Mouse (Mus musculus): ENCODE measurements around the gene Cfap299.
"Not testable (repeated sequence)": the region's sequence is repeated elsewhere in the genome, so short reads cannot be mapped to it uniquely, and the experiment has no call there.

Gene Cfap299

GRCm38 (mm10) chr5:98328848-98329624, at the start of gene Cfap299:
Cfap299 (plus strand) TSS chr5:98329304.
- peak; percentile 75 to 77 for DNase-seq

GRCm38 (mm10) chr5:98281993-98282392, 47.1 kb upstream of the Cfap299 start:
- no peak for DNase-seq

DNA sequence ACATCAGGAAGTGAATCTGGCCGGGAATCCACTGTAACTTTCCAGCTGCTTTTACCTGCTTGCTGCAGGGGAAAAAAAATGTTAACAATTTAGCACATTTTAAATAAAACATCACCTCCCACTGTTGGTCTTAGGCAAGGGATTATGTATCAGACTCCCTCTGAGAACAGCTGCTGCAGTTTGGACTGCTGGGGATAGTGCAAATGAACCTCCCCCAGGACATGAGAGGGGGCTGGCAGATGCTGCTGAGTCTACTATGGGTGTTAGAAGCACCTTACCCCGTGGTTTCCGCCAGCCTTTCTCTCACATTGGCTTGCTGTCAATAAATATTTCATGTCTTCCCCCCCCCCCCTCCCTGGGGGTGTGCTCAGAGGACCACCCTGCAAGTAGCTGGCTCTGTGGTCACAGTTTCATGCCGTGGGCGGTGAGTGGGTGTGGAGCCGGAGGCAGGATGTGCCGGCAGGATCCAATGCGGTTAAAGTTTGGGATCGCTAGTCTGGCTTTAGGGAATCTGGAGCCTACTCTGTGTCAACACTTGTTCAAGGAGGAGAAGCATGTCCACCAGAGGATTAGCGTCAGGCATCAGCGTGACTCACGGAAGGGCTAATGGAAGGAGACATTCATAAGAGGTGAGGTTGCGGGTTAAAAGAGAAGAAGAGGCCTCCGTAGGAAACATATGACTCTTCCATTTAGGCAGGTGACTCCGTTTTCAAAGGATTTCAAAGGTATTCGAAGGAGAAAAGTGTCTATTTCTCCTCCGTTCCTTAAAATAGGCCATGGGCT, 45.2 kb upstream of the Cfap299 start:
- no peak for DNase-seq

DNA sequence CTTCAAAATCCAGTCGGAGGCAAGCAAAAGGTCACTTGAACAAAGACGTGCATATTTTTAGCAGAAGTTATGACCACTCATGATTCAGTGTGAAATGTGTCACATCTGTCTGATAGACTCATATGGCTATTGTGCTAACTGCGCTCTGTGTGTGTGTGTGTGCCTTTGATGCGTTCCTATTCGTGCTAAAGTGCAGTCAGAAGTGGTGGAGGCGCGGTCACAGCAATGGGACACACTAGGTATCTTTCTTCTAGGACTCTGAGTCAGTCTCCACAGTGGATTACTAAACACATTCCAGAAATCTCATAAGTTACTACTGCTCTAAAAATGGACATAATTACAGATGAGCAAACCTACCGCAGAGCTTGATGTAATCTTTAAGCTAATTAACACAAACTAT, 38.5 kb upstream of the Cfap299 start:
- no peak for DNase-seq

DNA sequence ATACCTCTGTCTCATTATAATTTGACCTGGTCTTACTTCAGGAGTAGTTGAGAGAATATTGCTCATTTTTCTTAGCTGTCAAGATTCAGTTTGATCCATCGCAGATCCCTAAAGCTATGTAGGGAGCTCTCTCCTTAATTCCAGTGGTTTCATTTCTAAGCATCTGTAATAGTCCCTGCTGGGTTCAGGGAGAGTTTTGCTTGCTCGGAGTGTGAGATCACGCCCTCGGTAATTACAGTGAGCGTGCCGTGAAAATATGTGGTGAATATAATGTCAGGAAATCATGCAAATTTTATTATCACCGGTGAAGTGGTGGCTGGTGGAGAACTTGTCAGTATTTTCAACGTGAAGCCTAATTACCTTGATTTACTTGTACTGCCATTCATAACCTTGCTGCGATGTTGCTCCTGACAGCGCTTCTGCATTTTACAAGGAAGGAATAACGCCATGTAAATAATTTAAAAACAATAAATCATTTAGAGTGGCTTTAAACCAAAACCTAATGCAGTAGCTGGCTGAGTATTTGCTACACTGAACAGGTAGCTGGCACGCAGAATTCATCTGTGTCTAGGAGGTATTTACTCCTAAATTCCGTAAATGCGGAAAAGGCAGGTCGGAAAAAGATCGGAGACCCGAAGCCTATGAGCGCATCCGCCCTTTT, 36.6 kb upstream of the Cfap299 start:
- DNase-seq = no peak

DNA sequence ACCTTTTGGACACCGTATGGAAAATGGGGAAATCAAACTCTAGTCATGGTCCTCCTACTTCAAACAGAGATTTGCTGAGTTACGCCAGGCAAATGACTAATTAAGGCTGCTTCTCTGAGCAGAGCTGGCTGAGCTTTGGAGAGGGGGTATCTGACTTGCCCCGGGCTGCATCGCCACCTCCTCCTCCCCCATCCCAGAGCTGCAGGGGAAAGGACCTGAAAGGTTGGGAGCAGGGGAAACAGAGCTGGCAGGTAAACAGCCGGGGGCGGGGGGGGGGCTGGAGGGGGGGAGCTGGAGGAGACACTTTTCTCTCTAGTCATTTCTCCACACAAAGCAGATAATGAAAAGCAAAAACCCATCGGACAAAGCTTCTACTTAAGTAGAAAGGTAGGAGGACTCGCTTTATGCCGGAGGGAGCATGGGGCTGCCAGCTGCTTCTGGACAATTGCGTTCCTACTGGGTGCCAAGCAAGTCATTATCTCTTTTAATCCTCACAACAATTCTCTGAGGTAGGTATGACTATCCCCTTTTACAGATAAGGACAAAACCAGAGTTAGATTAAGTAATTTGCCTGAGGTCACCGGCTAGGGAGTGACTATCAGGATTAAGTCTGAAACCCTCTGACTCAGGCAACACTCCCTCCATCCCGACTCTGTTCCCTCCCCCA, 35.9 kb upstream of the Cfap299 start:
- DNase-seq = no peak

DNA sequence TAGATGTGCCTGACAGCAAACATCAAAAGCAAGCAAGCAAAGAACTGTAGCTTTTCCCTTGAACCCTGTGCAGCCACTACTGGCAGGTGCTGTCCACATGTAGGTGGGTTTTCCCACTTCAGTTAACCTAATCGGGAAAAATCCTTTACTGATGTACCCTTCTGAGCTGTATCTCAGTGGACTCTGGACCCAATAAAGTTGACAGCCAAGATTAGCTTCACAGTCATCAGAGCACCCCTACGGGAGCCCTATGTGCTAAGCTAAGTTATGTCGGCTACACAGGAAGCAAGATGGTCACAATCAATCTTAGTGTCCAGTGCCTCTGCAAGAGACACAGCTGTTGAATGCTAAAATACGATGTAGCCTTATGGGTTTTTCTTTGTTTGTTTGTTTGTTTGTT, 29.0 kb upstream of the Cfap299 start:
- DNase-seq = no peak

DNA sequence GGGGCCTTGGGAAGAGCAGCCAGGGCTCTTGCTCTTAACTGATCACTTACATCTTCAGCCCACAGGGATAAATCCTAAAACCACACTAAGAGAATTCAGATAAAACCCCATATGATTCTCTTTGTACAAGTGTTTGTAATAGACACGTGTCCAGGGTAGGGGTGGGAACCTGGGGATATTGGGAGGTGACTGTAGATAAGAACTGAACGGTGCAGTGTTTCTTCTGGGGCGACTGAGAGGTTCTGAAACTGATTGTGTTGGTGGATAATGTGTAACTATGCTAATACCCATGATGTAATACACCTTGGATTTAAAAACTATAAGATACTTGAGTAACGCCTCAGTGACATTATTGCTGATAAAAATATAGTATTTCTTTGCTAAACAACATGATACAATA, 23.4 kb upstream of the Cfap299 start:
- no peak for DNase-seq

GRCm38 (mm10) chr5:98306528-98306927, 22.6 kb upstream of the Cfap299 start:
- no peak for DNase-seq

DNA sequence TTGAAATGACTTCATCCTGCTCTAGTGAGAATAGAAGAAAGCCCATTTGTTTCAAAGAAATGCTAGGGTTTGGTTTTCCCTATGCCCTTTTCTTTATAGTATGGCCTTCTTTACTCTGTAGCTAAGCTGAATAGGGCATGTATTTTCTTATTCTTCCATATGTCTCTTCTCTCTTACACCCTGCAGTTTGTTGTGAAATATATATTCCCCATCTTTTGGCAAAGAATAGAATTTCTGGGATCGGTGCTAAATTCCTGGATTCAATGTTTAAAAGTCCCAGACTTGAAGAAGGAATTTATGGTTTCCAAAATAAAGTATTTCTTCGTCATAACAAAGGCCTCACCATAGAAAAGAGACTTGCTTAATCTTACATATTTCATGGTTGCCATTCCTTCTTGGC, 2.5 kb upstream of the Cfap299 start:
- DNase-seq = no peak

DNA sequence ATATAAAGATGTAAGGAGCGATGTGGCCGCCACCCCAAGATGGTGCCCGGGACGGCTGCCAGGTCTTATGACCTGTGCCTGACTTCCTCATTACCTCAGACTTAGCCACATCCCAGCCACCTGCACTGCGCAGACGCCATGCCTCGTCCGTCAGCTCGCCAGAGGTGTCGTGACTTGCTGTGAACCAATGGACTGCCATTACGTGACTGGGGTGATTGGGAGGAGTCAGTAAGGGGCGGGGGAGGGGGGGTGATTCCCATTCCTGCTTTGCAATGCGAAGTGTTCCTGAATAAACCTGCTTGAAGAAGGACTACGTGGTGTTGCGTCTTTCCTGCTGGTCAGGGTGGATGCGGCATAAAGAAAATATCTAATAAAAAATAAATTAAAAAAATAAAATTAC, 14.6 kb downstream of the Cfap299 start:
- not testable (repeated sequence) for DNase-seq

DNA sequence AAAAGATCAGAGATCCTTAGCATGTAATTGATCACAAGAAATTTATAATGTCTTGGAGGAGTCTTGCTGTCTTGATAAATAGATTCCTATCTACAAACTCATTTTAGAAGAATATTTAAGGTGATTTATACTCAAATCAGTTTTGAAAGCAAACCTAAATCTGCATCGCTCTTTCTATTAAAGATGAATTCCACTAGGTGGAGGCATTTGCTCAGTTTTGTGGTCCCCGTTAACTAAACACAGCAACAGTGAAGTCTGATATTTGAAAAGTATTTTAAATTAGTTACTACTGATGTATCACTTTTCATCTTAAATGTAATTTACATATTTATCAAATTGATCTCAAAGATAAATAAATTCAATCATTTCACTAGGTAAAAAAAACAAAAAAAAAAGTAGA, 15.5 kb downstream of the Cfap299 start:
- DNase-seq = no peak

GRCm38 (mm10) chr5:98346067-98346466, 17.0 kb downstream of the Cfap299 start:
- no peak for DNase-seq

GRCm38 (mm10) chr5:98348605-98349004, 19.5 kb downstream of the Cfap299 start:
- peak; percentile 50 to 58 for DNase-seq

DNA sequence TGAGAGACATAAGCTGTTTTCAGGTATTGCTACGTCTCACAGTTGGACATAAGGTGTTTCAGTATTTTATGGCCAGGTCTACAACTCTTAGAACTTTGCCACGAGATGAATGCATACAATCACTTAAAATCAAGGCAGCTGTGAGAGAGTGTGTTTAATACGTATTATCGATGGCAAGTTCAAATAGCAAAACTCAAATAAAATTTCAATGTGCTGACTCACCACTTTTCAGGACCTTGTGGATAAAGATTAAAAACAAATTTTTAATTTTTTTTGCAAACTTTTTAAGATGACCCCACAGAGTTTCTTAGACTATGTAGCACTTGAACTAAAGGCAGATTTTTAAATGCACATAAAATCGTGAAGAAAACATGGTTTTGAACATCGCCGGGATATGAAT, 30.8 kb downstream of the Cfap299 start:
- DNase-seq = no peak

DNA sequence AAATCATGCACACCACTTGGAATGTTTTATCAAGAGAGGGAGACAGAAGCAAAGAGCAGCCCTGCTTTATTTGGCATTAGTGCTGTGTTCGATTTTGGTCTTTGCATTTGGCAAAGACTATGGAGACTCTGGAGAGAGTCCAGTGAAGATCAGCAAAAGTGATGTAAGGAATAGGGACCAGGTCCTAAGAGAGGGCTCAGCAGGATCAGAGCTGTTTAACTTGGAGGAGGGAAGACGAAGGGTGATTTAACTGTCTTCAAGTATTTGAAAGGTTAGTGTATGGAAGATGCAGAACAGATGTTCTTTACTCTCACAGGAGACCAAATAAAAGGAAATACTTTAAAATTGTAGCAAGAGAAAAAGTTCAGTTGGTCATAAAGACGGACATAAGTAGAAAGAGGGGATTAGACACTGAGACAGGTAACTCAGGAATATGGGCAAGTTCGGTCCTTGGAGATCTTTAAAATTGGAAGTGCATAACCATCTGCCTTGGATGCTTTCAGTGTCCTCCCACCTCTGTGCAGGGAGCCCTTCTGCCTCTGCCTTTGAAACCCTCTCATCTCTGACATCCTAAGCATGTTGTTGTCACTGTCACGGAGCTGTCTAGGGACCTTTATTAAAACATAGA, 31.8 kb downstream of the Cfap299 start:
- DNase-seq = no peak

DNA sequence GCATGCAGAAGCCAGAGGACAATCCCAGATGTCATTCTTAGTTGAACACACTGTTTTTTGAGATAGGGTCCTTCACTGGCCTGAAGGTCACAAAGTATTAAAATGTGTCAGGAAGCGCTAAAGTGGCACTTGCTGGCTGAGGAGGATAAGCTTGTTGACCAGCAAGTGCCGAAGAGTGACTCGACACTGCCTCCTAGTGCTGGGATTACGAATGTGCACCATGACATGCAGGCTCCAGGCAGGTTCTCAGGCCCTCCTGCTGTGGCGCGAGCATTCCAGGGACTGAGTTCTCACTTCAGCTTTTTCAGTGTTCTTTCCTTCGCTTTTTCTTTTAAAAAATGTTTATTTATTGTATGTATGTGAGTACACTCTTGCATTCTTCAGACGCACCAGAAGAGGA, 34.3 kb downstream of the Cfap299 start:
- DNase-seq = no peak

- DNase-seq = no peak
Observed at GRCm38 (mm10) chr5:98365340-98365739, 36.2 kb downstream of the Cfap299 start.

DNA sequence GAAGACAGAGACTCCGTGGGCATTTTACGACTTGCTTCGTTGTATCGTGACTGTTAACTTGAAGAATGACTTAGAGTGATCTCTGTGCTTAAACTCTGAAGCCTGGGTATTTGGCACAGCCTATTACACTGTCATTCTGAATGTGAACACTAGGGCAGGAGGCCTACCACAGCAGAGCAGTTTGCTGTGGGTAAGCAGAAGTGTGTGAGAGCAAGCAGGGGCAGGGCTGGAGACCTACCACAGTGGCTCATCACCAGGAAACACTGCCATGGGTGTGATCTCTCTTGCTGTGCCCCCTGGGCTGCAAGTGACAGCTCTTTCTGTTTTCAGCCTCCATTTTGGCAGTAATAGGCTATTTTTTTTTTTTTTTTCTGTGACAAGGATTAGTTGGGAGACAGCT, 39.7 kb downstream of the Cfap299 start:
- no peak for DNase-seq

GRCm38 (mm10) chr5:98369426-98369825, 40.3 kb downstream of the Cfap299 start:
- DNase-seq = no peak

DNA sequence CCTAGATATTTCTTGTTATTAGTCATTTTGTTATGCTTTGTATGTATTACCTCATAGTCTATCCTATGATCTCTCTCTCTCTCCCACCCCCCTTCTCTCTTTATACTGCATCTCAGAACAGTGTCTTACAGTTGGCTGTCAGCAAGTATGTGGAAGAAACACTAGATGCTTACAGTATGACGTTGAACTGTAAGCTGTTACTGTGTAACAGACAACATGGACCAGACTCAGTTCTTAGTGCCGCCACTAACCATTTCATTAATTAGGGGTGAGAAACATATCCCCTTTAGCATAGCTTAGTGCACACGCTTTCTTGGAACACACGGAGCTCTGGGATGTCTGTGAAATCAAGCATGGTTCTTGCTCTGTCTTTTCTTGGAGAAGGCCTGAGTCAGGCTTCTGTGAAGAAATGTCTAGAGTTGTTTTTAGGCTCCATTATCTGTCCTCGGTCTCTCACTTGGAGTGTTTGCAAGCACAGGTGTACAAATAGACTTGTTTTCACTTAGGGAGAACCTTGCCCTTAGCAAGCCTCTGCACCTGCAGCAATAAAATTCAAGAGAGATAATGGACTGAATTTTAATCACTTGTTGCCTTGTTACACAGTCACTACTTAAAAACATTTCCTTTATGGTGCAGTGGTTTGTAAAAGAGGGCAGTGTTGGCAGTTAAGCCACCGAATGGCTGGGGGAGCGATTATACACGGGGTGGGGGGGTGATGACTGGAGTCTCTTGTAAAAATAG, 47.1 kb downstream of the Cfap299 start:
- DNase-seq = no peak

- no peak for DNase-seq
Observed at GRCm38 (mm10) chr5:98376799-98377090, 47.6 kb downstream of the Cfap299 start.
